Mouse (Mus musculus): ENCODE measurements around the gene Dcaf4.

Dcaf4 gene

GRCm38 (mm10) chr12:83496336-83496735, 23.9 kb upstream of the Dcaf4 start:
- no peak for DNase-seq (ENCODE audit: low read depth, low spot score)

- no peak for DNase-seq (ENCODE audit: low read depth, low spot score)
Measured at GRCm38 (mm10) chr12:83496736-83497135, 23.5 kb upstream of the Dcaf4 start.

DNA sequence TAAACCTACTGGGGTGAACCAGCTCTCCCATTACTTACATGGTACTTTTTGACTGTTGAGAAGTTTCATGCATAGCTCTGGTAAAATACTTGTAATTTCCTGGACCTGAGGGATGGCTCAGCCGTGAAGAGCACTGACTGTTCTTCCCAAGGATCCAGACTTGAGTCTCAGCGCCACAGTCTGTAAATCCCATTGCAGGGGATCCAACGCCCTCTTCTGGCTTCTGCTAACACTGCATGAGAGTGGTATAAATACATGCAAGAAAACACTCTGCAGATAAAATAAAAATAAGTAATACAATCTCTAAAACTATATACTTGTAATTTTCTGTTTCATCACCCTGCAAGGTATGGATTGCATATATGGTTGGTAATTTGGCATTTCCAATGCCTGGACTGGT, 22.3 kb upstream of the Dcaf4 start:
- DNase-seq (ENCODE audit: low read depth, low spot score), result no peak

- no peak for DNase-seq (ENCODE audit: low read depth, low spot score)
Measured at GRCm38 (mm10) chr12:83499256-83499655, 21.0 kb upstream of the Dcaf4 start.

GRCm38 (mm10) chr12:83502190-83502589, 18.1 kb upstream of the Dcaf4 start:
- DNase-seq (ENCODE audit: low read depth, low spot score), result peak; percentile 71

- DNase-seq (ENCODE audit: low read depth, low spot score), result no peak
Measured at GRCm38 (mm10) chr12:83506543-83506942, 13.7 kb upstream of the Dcaf4 start.

DNA sequence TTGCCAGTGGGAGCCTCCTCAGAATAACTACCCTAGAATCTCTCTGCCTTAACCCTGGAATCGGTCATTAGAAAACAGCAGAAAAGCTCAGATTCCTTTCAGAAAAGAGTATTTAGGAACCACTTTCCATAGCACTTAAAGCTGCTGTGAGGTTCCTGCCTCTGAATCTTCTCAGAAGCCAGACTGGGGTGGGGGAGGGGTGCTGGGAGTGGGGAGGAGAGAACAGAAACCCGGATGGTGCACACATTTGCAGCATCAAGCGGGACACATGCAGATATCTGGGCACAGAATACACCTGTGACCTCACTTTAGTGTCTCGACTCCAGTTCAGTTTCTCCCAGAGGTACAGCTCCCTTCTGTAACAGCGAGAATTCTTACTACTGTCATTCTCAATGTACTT, 9.7 kb upstream of the Dcaf4 start:
- no peak for DNase-seq (ENCODE audit: low read depth, low spot score)

- no peak for DNase-seq (ENCODE audit: low read depth, low spot score)
Measured at GRCm38 (mm10) chr12:83512783-83513182, 7.5 kb upstream of the Dcaf4 start.

DNA sequence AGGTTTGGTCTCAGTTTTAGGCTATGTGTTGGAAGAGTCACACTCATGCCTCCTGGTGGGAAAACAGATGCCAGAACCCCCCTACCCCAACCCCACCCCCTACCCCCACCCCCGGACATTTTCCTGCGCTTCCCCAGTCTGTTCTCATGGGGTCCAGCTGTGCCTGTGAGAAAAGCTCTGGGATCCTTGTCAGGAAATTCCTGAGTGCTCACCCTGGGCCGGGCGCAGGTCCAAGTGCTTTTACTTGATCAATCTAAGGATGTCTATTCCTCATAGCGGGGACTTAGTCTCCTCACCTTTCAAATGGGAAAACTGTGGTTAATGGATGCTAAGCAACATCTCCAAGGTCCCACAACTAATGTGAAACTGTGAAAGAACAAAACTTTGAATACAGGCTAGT, 7.1 kb upstream of the Dcaf4 start:
- no peak for DNase-seq (ENCODE audit: low read depth, low spot score)

DNA sequence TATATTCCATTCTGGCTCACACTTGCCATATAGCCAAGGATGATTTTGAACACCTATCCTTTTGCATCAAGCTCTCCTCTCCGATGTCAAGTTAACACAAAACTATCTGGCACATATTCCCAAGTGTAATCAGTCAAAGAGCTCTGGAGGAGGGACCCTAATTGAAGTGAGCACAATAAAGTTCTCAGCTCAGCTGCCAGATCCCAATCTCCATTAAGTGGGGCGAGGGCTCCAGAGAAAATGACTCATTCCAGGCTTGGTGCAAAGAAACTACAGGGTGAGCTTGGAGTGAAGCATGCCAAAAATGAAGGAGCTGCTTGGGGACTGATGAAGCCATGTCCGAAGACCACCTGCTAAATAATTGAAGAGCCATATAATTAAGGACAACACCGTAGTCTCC, 6.0 kb upstream of the Dcaf4 start:
- no peak for DNase-seq (ENCODE audit: low read depth, low spot score)

GRCm38 (mm10) chr12:83517580-83517979, 2.7 kb upstream of the Dcaf4 start:
- DNase-seq (ENCODE audit: low read depth, low spot score), result no peak

DNA sequence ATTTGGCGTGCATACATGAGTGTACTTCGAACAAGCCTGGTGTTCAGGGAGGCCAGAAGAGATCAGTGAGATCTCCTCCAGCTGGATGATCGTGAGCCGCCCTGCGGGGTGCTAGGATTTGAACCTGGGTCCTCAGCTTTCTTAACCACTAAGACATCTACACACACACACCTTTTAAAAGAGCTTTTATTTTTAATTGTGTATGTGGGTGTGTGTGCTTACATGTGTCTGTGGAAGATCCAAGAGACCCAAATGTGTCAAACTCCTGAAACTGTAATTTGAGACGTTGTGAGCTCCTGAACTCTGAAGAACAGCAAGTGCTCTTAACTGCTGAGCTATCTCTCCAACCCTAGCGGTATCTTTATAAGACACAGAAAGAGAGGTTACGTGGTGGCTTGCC, 817 bp downstream of the Dcaf4 start:
- no peak for DNase-seq (ENCODE audit: low read depth, low spot score)

GRCm38 (mm10) chr12:83523056-83523455, 2.8 kb downstream of the Dcaf4 start:
- no peak for DNase-seq (ENCODE audit: low read depth, low spot score)

GRCm38 (mm10) chr12:83523892-83524291, 3.6 kb downstream of the Dcaf4 start:
- no peak for DNase-seq (ENCODE audit: low read depth, low spot score)

GRCm38 (mm10) chr12:83524329-83524728, 4.1 kb downstream of the Dcaf4 start:
- no peak for DNase-seq (ENCODE audit: low read depth, low spot score)

DNA sequence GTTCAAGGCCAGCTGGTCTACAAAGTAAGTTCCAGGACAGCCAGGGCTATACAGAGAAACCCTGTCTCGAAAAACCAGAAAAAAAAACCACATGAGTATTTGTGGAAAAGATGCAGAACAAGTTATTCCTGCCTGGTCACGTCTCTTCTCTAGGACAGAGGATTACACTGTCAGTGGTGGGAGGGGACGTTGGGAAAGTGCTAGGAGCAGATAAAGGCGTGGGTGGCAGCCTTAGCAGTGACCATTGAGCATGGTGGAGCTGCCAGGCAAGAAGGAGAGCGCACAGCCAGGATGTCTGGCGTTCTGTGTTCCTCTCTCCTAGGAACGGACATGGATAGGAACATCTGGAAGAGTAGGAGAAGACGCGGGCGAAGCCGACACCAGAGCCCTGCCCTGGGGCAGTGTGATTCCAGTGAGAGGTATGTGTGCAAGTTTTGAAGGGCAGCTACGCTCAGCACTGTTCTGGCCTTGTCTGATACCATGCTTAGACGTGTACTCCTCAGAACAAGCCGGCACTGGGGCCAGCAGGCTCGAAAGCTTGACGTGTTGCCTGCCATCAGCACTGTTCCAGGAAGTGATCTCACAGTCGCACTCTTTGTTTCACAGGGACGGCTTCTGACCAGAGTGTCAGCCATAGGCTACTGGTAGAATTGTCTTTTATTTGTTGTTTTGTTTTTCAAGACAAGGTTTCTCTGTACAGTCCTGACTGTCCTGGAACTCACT, 5.7 kb downstream of the Dcaf4 start:
- no peak for DNase-seq (ENCODE audit: low read depth, low spot score)

DNA sequence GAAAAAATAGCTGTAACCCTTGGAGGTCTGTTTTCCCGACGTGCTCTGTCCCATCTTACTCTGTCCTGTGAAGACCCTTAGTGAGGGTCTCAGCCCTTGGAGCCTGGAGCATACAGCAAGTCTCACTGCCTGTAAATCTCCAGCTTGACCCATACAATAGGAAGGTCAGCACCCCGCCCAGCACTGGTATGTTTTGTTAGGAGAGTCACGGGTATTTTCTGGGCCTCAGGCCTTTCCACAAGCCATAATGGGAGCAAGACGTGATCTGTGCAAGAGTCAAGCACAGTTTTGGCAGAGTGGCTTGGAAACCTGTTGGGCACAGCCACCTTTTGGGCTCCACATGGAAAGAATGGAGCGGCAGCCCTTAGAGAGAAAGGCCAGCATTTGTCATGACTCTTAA, 7.5 kb downstream of the Dcaf4 start:
- DNase-seq (ENCODE audit: low read depth, low spot score), result no peak

DNA sequence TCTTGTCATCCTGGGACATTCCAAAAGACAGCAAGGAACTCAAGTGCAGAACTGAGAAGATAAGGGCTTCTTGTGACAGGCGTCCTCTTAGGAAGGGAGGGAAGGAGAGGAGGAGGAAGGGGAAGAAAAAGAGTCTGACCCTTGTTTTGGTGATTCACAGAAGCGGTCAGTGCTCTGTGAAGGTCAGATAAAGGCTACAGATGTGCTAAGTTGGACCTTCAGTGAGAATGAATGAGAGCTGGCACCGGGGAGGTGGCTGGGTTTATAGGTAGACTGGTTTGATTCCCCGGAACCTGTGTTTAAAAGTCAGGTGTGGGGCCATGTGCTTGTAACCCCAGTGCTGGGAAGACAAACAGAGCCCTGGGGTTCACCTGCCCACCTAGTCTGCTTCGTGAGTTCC, 8.4 kb downstream of the Dcaf4 start:
- no peak for DNase-seq (ENCODE audit: low read depth, low spot score)

DNA sequence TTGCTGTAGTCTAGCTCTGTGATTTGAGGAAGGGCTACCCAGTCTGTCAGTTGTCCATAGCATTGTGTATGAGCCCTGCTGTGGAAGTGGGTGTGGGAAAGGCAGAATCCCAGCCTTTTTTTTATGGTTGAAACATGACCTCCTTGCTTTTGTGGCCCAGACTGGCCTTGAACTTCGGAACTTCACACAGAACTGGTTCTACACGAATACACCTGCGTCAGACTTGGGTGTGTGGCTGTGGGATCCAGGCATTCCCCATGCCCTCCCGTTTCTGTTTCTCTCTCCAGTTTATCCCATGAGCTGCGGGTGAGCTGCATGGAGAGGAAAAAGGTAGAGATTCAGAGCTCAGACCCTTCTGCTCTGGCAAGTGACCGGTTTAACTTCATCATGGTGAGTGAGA, 11.7 kb downstream of the Dcaf4 start:
- DNase-seq (ENCODE audit: low read depth, low spot score), result no peak

- DNase-seq (ENCODE audit: low read depth, low spot score), result no peak
Measured at GRCm38 (mm10) chr12:83532966-83533365, 12.7 kb downstream of the Dcaf4 start.

- no peak for DNase-seq (ENCODE audit: low read depth, low spot score)
Measured at GRCm38 (mm10) chr12:83534190-83534589, 13.9 kb downstream of the Dcaf4 start.

DNA sequence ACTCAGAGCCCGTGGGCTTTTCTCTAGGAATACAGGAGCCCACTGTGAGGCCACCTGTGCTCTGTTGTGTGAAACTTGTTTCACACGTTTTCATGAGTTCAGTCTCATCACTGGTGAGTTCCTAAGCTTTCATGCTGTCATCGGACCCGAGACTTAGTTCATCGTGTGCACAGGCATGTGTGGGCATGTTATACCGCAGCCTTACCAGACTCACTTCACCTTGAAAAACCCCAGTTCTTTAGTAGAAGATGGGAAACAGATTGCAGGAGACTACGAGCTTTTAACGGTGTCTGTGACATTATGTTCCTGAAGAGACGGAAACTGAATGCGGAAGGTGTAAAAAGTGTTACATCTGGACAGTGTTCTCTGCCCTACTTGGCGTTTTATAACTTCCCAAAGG, 15.2 kb downstream of the Dcaf4 start:
- DNase-seq (ENCODE audit: low read depth, low spot score), result no peak

DNA sequence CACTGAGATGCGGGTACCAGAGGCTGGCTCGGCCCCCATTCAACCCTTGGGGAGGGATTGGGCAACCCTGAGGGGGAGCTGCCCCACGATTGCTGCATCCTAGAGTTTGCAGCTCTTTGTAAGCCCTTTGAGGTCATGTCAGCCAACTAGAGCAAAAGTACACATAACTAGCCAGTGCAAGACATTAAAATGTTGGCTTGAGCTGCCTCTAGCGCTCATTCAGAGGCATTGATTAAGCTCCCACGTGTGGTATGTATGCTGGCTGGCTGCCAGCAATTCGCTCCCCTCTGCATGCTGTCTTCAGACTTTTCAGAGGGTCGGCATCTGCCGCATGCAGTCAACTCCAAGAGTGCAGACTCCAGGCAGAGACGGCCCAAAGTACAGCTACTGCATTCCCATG, 15.8 kb downstream of the Dcaf4 start:
- peak; percentile 20 for DNase-seq (ENCODE audit: low read depth, low spot score)

- no peak for DNase-seq (ENCODE audit: low read depth, low spot score)
Measured at GRCm38 (mm10) chr12:83543997-83544396, 23.7 kb downstream of the Dcaf4 start.

All from embryo, embryonic 11.5 days (tissue).